Mouse (Mus musculus) myocyte (in vitro differentiated cells): ENCODE measurements at regions not wholly inside any gene's neighbourhood (a gene's known extent, or its start where the extent isn't known, plus 50 kb on each side); places are given as distances from the start of the nearest gene placed in this dataset.

ENCODE experiments used
- CEBPB ChIP-seq: IDR thresholded peaks from 2 replicates; pipeline ENCODE4 v1.6.1; 2011; ENCODE audit warnings: mild to moderate bottlenecking, moderate library complexity; ENCODE audit not compliant: poor library complexity, insufficient read depth, severe bottlenecking
- E2F4 ChIP-seq: IDR thresholded peaks from one replicate; pipeline ENCODE4 v1.6.1; 2011; ENCODE audit warnings: mild to moderate bottlenecking, control low read depth, moderate library complexity; ENCODE audit not compliant: insufficient read depth
- MAX ChIP-seq: IDR thresholded peaks from one replicate; pipeline ENCODE4 v1.6.1; 2011; ENCODE audit warnings: low read depth, mild to moderate bottlenecking, control low read depth
- MYOD1 ChIP-seq, 3 experiments: IDR thresholded peaks; one replicate each; pipeline ENCODE4 v1.6.1; 2011; ENCODE audit warnings: control low read depth in 2 of 3, low read depth in 2 of 3, mild to moderate bottlenecking in 2 of 3, moderate library complexity in 1 of 3; ENCODE audit not compliant: insufficient read length in 2 of 3, control insufficient read depth in 1 of 3
- MYOG ChIP-seq, 3 experiments: IDR thresholded peaks; one replicate each; pipeline ENCODE4 v1.6.1; 2011; ENCODE audit warnings: control low read depth in 2 of 3, low read depth in 2 of 3, mild to moderate bottlenecking in 2 of 3; ENCODE audit not compliant: insufficient read length in 2 of 3, control insufficient read depth in 1 of 3, insufficient read depth in 1 of 3
- POLR2A ChIP-seq: IDR thresholded peaks from one replicate; pipeline ENCODE4 v1.6.1; 2011; ENCODE audit warnings: low read depth, mild to moderate bottlenecking, control low read depth, moderate library complexity; ENCODE audit not compliant: insufficient read length
- POLR2AphosphoS2 ChIP-seq: IDR thresholded peaks from one replicate; pipeline ENCODE4 v1.6.1; 2011; ENCODE audit warnings: low read depth, control low read depth; ENCODE audit not compliant: insufficient read length
- REST ChIP-seq: IDR thresholded peaks from one replicate; pipeline ENCODE4 v1.6.1; 2011; ENCODE audit warnings: mild to moderate bottlenecking, control low read depth, moderate library complexity; ENCODE audit not compliant: insufficient read depth, insufficient read length
- SRF ChIP-seq: IDR thresholded peaks from one replicate; pipeline ENCODE4 v1.6.1; 2011; ENCODE audit warnings: low read depth; ENCODE audit not compliant: control insufficient read depth, insufficient read length
- TCF12 ChIP-seq: IDR thresholded peaks from one replicate; pipeline ENCODE4 v1.6.1; 2011; ENCODE audit warnings: mild to moderate bottlenecking, control low read depth; ENCODE audit not compliant: poor library complexity, insufficient read depth, severe bottlenecking
- TCF3 ChIP-seq: IDR thresholded peaks from one replicate; pipeline ENCODE4 v1.6.1; 2011; ENCODE audit warnings: low read depth, control low read depth; ENCODE audit not compliant: insufficient read length
- USF1 ChIP-seq: IDR thresholded peaks from one replicate; pipeline ENCODE4 v1.6.1; 2011; ENCODE audit warnings: low read depth, mild to moderate bottlenecking, control low read depth, moderate library complexity

DNA sequence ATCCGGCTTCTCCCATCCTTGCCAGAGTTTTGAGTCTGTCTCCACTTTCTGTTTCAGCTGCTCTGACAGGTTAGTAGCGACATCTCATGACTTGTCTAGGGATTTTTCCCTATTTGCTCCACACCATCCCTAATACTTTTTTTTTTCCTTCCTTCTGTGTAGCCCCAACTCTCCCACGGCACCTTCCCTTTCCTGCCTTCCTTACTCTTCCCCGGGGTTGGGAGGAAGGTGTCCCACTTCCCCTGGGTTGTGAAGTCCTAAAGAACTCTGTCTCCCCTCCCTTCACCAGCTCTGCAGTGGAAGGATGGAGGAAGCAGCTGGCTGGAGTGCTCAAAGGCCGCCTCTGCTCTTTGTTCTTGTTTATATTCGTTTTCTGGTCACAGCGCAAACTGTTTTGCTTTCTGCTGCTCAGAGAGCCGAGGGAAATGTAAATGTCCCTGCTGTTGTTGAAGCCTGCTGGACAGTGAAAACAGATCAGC is 98.5 kb downstream of the Hsd17b3 start:
- TF ChIP-seq REST (no peak), POLR2A (no peak), POLR2AphosphoS2 (no peak), SRF (no peak), E2F4 (no peak), MAX (no peak), MYOG (IDR thresholded peaks at IDR 0.05; ENCODE audit: control insufficient read depth in 1 of 3, insufficient read depth in 1 of 3, insufficient read length in 2 of 3, low read depth in 2 of 3) (no peak), TCF12 (no peak), USF1 (no peak), CEBPB (no peak), MYOD1 (IDR thresholded peaks at IDR 0.05; ENCODE audit: control insufficient read depth in 1 of 3, insufficient read length in 2 of 3, low read depth in 2 of 3) (no peak), TCF3 (no peak)
